Mouse (Mus musculus): Measurements from ENCODE around the gene Agbl1.
"Not testable (repeated sequence)": the region's sequence is repeated elsewhere in the genome, so short reads cannot be mapped to it uniquely, and the experiment has no call there.

Gene Agbl1

DNA sequence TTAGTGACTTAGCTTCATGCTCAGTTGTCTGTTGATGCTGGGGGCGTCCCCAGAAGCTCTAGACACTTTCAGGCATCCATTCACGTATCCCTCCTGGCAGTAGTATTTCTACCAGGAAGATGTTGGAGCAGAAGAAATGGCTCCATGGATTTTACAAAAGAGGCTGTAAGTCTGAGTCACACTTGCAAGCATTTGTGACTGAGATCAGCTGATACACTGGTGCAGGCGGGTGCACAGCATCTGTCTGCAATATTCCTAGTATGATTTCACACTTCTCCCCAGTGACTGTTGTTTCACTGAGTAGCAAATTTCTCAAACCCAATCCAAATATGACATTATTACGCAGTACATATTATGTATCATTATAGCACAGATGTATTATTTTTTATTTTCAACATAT, 332.8 kb downstream of the Agbl1 start:
- no peak for DNase-seq (ENCODE audit: low read depth, low spot score)

DNA sequence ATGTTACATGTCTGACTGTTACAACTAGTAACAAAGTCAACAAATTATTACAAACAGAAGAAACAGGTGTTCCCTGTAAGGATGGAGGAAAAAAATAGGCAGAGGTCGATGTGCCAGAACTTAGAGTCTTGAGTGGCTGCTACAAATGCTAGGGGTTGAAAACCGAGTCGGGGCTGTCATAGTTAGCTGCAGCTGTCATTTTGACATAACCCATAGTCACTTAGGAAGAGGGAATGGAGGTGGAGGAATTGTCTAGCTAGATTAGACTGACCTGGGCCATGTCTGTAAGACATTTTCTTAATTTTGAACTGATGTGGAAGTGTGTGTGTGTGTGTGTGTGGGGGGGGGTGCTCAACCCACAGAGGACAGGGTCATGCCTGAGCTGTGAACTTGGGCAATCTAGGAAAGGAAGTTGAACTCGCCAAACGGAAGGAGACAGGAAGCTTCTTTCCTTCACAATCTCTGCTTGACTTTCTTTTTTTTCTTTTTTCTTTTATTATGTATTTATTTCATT, 364.9 kb downstream of the Agbl1 start:
- no peak for DNase-seq (ENCODE audit: low read depth, low spot score)

DNA sequence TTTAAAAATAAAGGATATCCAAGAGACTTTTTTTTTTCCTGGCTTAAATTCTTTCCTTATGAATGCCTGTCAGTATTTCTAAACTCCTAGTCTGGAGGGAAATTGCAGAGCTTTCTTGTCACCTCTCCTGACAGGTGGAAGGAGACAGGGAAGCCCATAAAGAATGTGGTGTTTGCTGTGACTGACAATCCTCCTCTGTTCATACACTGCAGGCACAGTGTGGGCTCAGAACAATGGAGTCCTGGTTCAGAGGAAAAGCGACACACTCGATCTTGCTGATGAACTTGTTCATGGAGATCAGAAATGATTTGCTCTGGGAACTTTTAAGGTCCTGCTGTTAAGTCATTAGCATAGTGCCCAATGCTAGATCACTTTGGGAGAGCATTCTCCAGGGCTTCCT, 368.1 kb downstream of the Agbl1 start:
- no peak for DNase-seq (ENCODE audit: low read depth, low spot score)

DNA sequence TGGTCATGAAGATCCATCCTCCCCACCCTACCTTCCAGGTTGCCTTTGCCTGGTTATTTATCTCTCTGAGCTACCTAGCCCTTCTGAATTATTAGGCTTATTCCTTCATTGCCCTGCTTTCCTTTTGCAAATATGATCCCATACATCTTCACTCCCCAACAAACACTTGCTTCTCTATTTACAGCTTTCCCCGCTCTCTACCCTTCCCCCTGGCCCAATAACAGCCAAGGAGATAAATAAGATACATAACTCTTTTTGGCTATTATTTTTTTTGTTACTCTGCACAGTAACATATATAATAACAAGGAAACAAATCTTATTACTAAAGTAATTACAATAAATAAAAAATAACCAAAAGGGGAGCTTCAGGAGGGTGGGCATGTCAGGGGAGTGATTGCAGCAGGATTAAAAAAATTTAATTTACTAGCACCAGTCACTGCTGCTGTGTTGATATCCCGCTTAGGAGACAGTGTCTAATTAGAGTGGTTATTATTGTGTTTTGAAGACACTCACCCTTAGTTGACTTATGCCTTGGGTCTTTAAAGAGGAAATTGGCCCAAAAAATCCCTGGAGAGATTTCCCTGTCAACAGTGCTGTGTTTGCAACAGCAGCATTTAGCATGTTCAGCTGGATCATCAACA, 370.5 kb downstream of the Agbl1 start:
- no peak for DNase-seq (ENCODE audit: low read depth, low spot score)

DNA sequence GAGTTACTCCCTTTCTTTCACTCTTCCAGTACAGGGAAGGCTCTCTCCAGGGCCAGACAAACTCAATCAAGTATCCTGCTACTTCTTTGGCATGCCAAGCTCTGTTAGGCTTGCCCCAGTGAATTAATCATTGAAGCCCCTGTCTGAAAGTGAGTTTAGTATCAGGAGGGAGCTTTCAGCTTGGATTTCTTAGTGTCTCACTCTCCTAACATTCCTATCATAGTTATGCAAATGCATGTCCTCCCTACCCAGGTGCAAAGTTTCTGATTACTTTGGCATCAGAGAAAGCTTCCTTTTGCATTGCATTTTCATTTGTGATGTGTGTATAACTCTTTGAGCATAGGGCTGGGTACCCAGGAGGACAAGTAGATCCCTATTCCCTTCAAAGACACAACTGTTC, 399.8 kb downstream of the Agbl1 start:
- DNase-seq (ENCODE audit: low read depth, low spot score) = no peak

DNA sequence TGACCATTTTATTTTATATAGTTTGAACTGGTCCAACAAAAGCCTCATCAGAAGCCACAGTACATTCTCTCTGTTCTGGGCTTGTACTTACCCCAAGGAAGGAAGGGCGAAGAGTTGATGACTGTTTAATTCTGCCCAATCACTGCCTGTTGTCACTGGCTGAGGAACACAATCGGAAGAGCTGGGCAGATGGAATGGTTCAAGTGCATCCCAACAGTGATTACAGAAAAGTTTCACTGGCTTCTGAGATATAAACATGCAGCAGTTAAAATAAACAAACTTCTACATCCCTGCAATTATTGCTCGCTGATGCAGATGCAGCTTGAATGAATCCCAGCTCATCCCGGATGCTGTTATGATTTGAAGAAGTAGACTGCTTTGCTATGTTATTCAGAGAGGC, 421.3 kb downstream of the Agbl1 start:
- no peak for DNase-seq (ENCODE audit: low read depth, low spot score)

DNA sequence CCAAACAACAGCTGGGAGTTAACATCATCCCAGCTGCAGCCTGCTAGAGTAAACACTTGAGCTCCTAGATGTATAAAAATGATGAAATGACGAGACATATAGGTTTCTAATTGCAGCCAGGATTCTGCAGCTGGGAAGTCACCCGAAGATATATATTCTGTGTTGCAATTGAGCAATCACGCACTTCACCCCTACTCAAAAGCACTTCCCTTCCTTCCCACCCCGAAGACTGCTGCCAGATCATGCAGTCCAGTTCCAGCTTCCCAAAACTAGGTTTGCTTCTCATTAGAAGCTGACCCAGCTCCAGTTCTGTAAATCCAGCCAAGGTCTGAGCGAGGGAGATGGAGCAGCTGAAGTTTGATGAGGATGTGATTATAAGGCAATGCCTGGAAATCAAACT, 431.4 kb downstream of the Agbl1 start:
- no peak for DNase-seq (ENCODE audit: low read depth, low spot score)

DNA sequence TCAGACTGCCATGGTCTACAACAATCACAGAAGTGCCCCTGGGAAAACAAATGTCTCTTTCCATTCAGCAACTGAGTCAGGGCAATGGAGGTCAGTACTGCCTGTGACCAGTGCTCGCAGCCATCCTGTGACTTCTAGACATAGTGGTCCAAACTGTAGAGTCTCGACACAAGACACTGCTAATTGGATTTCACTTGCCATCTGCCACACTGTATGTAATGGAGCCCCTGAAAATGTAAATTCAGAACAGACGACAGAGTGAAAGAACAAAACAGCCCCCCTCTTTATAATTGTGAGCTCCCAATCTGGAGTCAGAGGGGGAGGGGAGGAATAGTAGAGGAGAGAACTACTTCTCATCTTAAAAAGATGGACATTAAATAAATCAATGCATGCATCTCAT, 445.2 kb downstream of the Agbl1 start:
- no peak for DNase-seq (ENCODE audit: low read depth, low spot score)

DNA sequence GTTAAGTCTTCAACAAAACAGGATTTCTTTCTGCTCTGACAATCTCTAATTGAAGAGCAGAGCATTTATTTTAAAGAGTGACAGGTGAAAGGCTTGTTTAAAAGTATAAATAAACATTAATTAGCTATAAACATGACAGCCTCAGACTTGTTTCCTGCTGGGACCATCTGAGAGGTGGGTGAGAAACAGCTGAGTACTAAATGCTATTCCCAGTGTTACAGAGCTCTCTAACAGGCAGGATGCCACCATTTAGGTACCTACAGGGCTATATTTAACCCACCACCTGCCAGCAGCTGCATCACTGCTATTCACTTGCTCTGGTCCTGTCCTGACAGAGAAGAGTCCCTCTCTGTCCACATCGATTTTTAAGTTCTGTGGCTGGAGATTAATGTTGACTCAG, 471.5 kb downstream of the Agbl1 start:
- no peak for DNase-seq (ENCODE audit: low read depth, low spot score)

DNA sequence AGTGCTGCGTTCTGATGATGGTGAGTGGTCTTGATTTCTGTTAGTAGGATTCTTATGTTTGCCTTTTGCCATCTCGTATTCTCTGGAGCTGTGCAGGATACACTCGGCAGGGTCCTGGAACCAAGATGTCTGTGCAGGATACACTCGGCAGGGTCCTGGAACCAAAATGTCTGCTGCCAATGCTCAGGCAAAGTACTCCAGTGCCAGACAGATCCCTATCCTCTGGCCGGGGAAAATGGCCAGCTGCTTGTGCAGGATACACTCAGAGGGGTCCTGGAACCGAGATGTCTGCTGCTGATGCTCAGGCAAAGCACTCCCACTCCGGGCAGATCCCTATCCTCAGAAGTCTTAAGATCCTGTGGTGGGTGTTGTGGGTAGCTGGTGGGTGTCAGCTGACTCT, 502.5 kb downstream of the Agbl1 start:
- DNase-seq (ENCODE audit: low read depth, low spot score) = not testable (repeated sequence)

DNA sequence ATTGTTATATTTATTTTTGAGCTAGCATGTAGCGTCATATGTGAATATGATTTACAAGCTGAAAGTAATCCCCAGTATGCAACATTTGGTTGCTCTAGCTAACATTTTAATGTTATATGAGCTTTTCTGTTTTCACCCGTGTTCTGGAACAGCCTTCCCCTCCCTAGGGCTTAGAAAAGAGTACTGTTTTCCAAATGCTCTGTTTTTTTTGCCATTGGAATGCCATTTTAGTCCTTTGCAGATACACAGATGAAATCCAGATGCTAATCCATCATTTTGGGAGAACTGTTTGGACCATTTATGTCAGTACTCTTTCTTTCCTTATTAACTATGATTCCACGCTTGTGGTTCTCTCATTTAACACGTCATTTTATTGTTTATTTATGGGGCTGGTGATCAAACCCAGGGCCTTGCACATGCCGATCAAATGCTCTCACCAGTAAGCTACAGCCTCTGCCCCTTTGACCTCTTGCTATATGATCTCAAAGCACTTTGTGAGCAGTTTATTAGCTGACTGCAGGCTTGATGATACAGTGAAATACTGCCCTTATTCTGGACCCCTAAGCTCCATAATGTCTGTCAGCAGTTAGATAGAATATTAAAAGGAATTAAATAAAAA, 547.7 kb downstream of the Agbl1 start:
- DNase-seq (ENCODE audit: low read depth, low spot score) = no peak

DNA sequence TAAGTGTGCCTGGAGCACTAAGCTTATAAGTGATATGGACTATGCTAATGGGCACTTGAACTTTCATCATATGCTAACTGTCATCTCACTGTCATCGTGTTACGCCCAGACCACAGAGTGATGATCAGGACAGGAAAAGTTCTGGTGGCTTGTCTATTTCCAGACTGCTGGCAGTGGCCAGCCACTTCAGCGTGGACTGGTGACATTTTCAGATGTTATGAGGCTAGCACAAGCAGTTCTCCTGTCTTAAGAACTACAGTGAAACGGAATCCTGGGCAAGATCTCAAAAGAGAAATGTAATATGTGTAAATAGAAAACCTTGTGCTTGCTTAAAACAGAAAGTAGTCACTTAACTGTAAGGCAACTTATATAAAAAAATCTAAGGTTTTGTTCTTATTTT, 550.8 kb downstream of the Agbl1 start:
- no peak for DNase-seq (ENCODE audit: low read depth, low spot score)

DNA sequence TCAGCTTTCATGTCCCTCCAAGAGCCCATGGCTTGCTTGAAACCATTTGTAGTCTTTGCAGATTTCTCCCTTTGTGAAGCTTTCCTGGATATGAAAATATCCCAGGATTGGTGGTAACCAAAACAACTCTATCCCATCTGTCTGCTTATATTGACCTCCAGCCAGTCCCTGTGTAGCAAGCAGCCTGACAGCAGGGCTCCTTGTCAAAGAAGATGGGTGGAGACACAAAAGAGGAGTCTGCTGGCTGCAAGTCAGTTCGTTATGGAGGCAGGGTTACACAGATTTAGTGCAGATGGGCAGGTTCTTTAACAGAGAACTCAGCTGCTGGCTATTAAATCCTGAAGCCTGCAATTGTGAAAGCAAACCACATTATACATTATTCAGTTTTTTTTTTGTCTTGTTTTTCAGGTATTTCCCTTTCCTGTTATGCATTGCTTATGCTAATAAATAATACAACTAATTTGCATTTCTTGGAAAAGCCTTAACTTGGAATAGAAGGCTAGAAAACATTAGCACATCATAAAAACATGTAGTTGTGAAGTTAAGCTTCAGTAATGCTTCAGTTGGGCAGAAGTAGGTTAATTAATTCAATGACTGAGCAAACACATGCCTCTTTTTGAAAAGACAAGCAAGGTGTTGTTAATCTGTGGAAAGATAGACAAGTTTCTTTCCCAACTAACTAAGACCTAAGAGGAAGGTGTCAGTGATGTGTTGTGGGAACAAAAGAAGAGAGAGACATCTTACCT, 559.0 kb downstream of the Agbl1 start:
- DNase-seq (ENCODE audit: low read depth, low spot score) = no peak

DNA sequence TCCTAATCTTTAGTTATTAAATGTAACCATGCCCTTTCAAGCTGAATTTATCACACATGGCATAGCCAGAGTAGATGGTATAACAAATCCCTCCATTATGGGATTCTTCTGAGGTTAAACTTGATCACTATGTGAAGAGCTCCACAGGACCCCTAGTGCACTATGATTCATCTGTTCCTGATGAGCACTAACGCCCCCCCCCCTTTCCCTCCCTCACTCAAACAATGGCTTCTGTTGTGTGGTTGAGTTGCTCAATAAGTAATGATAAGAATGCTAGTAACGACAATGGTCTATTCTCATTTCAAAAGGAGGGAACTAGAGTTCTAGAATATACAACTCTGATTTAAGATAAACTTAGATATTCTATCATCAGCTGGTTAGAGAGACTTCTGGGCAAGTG, 560.4 kb downstream of the Agbl1 start:
- no peak for DNase-seq (ENCODE audit: low read depth, low spot score)

DNA sequence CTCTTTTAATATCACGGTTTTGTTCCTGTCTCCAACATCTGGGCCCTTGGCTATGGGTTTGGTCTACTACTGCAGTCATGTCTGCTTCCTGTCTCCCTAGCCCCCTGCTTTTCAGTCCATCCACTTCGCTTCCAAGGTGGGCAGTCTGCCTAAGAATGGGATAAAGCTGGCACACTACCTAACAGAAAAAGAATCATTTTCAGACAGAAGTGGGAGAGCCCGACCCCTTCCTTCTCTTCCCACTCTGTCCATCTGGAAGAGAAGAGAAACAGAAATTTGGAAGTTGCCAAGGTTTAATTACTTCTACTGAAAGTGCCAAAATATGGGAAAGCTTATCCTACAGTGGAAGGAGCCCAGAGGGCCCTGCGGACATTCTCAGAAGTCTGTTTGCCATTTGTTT, 561.6 kb downstream of the Agbl1 start:
- no peak for DNase-seq (ENCODE audit: low read depth, low spot score)

DNA sequence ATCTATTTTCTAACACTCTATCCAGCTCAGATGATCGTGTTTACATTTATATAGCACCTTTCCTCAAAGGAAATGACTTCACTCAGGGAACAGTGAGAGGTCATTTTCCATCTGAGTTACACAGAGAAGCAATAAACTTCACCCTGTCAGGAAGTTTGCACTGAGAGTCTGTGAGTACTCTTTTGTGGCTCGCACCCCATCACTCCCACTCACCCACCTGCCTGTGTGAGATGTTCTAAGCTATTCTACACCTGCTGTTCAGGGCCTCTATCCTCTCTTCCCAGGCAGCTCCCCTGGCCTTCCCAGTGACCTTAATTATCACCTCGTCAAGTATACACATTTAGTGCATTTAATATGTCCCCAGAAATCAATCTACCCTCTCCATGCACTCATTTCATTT, 580.3 kb downstream of the Agbl1 start:
- DNase-seq (ENCODE audit: low read depth, low spot score) = no peak

DNA sequence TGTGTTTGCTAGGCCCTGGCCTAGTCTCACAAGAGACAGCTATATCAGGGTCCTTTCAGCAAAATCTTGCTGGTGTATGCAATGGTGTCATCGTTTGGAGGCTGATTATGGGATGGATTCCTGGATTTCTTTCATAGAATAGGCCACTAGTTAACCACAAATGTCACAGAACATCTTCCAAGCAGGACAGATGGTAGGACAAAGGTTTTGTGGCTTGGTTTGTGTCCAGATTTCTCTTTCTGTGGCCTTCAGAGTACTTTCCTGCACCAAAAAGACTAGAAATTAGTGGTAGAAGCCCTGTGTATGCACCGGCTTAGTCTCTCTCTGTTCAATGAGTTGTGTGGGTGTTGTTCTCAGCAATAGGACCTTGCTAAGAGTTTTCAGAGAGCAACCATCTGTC, 590.9 kb downstream of the Agbl1 start:
- no peak for DNase-seq (ENCODE audit: low read depth, low spot score)

DNA sequence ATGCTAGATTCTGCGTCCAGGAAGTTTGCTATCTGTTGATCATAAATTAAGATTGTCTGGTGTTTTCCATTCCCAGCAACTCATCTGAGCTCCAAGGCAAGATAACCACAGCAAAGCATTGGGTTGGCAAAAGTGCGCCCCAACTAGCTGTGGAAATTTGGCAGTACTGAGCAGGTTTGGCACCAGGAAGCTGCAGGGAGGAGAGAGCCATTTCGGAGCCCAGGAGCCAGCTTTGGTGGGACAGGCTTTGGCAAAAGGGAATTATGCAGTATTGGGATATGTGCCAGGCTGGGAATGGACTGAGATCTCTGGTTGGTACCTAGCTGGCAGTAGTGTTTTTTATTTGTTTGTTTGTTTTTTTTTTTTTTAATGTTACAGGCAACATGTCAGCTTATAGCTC, 612.5 kb downstream of the Agbl1 start:
- no peak for DNase-seq (ENCODE audit: low read depth, low spot score)

DNA sequence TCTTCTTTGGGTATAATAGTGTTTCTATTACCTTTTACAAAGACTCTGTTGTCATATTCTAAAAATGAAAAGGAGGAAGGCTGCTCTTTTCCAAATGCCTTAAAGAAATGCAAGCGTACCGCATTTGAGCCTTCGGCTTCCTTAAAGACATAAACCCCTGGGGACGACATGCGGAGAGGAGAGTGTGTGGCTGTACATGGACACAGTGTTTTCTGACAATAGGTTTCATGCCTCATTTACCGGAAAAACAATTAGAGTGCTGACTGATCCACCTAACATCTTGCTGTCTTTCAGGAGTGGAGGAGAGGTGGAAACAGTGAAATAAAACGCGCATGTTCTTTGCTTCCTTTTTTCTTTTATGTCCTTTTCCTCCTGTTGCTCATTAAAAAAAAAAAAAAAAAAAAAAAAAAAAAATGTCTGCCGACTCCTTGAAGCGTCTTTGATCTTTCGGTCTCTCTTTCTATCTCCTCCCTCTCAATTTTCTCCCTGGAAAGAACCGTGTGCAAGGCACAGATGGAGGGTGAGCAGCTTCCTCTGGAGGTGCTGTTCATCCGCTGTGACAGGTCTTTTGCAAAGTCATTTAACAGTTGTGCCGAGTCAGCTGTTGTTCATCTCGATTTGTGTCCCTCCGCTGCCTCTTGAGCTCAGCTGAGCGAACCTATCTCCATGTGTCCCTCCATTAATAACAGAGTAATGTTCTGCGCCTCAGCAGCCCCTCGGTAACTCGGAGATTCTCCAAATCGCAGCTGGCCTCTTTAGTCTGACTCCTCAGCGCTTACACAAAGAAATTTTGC, 659.9 kb downstream of the Agbl1 start:
- DNase-seq (ENCODE audit: low read depth, low spot score) = no peak

DNA sequence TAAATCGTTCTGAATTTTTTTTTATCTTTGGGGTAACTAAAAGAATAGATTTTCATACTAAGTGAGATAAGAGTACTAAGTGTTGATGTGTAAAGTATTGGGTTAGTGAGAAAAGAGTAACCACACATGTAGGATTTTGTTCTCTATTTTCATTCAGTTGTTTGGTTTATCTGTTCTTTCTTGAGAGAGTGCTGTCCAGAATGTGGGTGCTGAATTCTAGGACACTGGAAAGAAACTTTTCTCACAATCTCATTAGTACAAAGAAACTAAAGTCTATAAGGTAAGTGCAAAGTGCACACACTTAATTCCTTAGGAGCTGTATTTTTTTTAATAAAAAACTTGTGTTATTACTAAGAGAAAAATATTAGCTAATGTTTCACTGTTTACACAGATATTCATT, 674.4 kb downstream of the Agbl1 start:
- no peak for DNase-seq (ENCODE audit: low read depth, low spot score)

DNA sequence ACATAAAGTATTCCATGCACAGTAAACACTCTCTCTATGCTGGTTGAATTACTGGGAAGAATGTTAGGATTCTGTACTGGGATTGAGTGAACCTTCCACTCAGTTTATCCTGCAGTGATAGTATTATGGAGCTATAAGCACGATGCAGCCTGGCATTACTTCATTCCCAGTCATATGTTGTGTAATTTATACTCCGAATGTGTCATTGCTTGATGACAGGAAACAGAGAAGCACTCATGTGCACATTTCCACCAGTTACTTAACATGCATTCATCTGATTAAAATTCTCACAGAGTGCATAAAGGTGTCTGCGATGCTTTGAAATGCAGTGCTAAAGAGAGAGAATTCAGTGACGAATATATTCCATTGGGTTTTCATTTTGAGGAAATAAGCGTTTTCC, 682.0 kb downstream of the Agbl1 start:
- DNase-seq (ENCODE audit: low read depth, low spot score) = no peak

DNA sequence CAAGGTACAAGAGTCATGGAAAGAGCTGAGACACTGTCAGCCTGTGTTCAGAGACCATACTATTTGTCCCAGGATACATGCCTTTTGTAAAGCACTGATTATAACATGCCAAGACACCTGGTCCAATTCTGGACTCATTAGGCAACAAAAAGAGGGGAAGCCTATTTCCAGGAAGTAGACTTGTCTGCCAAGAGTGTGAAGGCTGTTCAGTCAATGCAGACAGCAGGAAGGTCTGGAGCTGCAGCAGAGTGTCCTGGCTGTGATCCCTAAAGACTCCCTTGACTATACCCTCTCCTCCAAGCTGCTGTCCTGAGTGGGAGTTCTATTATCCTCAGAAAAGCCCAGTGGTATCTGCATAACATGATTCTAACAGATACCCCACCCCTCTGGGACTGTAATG, 689.2 kb downstream of the Agbl1 start:
- DNase-seq (ENCODE audit: low read depth, low spot score) = no peak

Data from CD4-positive, CD25-positive, alpha-beta regulatory T cell, adult 2 months (primary cell).